Mouse (Mus musculus): Measurements from ENCODE around the gene Zc3hav1.

Gene Zc3hav1

DNA sequence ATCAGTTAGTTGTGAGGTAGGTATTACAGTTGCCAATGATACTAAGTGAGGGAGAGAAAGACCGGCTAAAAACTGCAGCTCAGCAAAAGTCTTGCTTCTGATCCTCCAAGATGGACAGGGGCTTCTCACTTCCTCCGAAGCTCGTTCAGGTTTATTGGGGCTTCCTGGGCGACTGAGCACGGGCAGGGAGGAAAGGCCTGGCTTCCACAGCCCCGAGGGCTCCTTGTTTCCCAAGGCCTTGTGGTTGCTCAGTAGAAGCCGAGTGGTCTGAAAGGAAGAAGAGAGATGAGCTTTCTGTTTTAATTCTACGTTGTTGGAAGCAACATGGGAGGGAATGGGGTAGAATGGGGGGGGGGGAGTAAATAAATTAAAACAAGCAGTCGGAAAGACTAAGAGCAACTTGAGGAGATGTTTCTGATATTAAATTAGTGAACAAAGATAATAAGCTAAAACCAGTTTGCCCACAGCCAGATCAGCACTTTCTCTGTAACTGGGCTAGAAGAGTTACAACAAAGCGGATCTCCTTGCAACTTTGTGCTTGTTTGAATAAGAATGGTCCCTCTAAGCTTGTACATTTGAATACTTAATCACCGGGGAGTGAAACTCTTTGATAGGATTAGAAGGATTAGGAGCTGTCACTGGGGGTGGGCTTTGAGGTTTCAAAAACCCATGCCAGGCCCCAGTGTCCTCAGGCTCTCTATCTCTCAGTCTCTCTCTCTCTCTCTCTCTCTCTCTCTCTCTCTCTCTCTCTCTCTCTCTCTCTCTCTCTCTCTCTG, 61.3 kb downstream of the Zc3hav1 start:
- DNase-seq = no peak

DNA sequence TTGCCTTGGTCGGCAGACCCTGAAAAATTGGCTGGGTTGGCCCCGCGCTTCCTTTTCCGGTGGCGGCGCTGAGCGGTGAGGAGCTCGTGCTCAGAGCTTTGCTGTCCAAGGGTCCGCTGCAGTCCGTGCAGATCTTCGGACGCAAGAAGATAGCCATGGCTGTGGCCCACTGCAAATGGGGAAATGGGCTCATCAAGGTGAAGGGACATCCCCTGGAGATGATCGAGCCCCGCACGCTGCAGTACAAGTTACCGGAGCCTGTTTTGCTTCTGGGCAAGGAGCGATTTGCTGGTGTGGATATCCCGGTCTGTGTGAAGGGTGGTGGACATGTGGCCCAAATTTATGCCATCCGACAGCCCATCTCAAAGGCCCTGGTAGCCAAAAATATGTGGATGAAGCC, 70.0 kb downstream of the Zc3hav1 start:
- no peak for DNase-seq

DNA sequence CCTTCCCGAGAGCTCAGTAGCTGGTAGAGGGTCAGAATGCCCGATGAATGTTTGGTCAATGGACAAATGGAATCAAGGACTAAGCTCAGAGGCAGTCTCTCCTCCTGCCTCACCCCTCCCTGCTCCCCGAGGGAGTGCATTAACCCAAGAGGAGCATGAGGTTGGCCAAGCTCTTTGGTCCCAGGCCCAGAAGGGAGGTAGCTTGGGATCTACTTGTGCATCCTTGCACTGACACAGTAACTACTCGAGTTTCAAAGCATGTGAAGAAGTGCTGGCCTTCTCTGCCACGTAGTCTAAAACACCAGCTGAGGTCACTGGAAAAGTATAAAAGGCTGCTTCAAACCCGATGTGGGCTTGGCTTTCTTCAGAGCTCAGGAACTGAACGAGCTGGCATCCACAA, 89.9 kb downstream of the Zc3hav1 start:
- DNase-seq = no peak

DNA sequence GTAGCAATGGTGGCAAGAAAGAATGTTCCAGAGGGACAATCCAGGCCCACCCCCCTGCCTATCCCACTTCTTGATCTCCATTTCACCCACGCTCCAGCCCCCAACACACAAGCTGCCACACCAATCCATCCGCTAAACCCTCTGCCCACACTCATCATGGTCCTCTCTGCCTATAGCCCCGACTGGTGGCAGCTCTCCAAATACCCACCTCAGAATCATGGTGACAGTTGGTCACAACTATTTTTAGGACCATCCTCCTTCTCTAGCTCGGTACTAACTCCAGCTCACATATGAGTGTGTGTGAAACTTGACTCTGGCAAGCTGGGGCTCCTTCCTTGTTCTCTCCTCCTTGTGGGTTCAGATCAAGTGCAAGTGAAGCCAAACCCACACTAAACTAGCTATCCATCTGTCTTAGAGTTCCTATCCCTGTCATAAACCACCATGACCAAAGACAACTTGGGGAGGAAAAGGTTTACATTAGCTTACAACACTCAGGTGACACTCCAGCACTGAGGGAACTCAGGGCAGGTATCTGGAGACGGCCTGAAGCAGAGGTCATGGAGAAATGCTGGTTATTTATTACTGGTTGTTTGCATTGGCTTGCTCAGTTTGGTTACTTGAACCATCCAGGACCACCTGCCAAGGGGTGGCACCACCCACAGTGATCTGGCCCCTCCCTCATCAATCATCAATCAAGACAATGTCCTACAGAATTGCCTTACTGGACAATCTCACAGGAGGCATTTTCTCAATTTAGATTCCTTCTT, 90.8 kb downstream of the Zc3hav1 start:
- no peak for DNase-seq

DNA sequence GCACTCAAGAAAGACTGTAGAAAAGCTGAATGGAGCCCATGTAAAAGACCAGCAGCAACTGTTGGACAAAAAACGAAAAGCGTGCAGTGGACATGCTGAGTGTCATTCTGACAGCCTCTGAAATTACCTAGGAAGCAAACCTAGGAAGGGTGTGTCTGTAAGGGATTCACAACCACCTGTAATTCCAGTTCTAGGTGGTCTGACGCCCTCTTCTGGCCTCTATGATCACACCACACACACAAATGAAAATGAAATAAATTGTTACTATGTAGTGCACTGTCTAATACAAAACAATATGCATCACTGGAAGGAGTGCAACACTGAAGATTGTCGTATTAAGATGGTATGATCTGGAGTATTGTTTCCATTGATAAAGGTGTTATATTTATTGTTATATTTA, 92.5 kb downstream of the Zc3hav1 start:
- DNase-seq = peak in 1 of 2 experiments; percentile 52

DNA sequence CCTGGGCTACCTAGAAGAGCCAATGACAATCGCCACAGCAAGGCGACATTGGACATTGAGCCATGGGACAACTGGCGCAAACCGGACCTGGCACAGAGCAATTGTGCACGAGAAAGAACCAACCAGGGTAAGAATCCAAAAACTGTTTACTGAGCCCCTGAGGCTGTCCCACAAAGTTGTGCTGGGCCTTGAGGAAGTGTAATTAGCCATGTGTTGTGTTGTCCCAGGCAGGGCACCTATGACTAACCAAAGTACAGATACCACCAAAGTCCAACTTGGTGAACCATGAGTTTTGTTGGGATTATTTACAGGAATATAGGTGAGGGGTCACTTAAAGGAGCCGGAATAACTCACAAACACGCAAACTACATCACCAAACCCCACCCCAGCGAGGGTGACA, 96.9 kb downstream of the Zc3hav1 start:
- peak; percentile 66 to 80 for DNase-seq

DNA sequence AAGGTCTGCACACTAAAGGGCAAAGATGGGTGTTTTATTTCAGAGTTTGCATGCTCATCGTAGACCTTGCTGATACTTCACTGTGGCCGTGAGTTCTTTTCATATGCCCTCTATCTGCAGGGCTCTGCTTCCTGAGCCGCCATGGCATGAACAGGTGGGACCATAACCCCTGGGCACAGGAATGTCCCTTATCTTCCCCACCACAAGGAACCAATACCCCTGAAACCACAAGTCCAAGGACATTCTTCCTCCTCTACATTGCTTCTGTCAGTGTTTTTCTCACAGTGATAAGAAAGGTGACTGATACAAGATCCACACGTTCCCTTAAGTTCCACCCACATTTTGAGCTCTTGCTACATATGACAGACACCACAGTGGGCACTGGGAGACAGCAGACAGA, 97.6 kb downstream of the Zc3hav1 start:
- no peak for DNase-seq

DNA sequence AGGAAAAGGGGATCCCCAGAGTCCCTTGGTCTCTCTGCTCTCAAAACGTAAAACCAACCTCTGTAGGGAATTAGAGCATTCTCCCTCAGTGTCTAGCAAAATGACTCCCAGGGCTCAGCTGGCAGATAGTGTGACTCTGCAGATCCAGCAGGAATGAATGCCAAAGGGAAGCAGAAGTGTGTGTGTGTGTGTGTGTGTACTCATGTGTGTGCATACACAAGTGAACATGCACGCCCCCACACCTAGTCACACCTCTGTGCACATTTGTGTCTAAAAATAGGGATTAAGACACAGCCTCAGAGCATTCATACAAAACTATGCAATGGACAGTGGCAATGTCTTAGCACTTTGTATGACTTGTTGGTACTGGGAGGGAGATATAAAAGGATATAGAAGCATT, 98.6 kb downstream of the Zc3hav1 start:
- no peak for DNase-seq
